Mouse (Mus musculus) cerebellum, adult 2 months (tissue): ENCODE data around the gene Rab31.

Experiments used
- CTCF ChIP-seq: fragments of 200-500 bp; IDR thresholded peaks from 2 replicates; pipeline ENCODE4 v1.5.1; 2011; ENCODE audit warnings: low read depth, mild to moderate bottlenecking, control low read depth, low read length, moderate library complexity, borderline replicate concordance; ENCODE audit not compliant: insufficient read depth
- POLR2A ChIP-seq: fragments of 200-500 bp; IDR thresholded peaks from 2 replicates; pipeline ENCODE4 v1.6.1; 2011; ENCODE audit warnings: low read length, control low read depth, borderline replicate concordance; ENCODE audit not compliant: insufficient read depth

DNA sequence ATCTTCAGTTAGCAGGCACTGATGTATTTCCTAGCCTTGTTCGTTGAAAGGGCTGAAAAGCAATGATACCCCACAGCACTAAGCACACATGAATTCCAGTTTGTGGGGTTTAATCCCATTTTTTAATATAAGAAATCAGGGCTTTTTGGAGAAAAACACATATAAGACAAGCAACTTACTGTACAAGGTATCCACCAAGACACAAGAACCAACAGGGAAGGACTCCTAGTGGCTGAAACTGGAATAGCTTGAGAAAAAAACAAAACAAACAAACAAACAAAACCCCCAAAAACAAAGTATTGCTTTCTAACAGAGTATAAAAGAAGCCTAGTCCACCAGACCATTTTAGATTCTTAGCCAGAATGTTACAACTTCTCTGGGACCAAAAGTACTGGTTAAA lies 94.8 kb downstream of the Rab31 start:
- no peak for TF ChIP-seq CTCF
- TF ChIP-seq POLR2A = no peak
